Mouse (Mus musculus) urinary bladder, adult 18-20 months (tissue): ENCODE data around the gene Slx4.
"Not testable (repeated sequence)": the region's sequence is repeated elsewhere in the genome, so short reads cannot be mapped to it uniquely, and the experiment has no call there.

ENCODE experiments used
- DNase-seq, 2 experiments: peaks; one replicate each; pipeline ENCODE4 v3.0.0; 2022; ENCODE audit warnings: low spot score in 2 of 2, mixed read lengths in 2 of 2

The Slx4 gene

DNA sequence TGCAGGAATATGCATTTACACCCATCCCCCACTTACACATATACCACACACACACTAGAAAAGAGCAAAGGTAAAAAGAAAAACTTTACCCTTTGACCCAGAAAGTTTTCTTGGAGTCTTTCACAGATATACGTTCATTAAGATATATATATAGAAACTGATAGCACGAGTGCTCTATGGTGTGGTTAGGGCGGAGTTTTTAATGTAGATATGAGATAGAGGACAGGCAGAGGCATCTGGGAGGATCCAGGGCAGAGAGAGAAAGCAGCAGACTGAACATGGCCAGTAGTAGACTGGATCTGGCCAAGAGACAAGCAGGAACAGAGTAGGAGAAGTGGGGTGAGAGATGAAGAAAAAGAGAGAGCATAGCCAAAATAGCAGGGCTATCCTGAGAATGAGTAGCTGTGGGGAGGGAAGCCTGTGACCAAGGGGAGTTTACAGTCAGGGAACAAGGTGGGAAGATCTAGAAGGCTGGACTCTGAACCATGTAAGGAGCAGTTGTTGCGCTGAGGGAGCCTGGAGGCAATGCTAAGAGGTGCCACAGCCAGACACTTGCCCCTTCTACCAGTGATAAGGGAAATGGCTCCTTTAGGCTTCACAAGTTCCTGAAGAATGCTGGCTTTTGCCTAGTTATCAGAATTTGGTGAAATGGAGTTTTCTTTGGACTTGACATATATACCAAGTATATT, 9.5 kb upstream of the Slx4 start:
- DNase-seq: no peak

DNA sequence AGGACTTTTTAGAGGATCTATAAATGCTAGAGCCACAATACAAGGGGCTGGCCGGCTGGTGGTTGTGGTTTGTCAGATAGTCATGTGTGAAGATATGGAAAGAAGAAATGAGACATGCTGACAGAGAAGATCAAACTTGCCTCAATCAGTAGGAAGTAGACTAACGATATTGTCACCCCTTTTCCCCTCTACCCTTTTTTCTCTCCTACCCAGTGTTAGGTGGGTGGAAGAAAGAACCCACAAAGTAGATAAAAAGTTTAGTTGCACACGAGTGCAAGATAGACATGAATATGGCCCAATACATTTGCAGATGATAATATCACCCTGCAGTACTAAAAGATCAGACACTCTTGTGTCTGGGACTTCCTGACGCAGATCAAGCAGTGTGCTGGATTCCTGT, 15.2 kb downstream of the Slx4 start:
- no peak for DNase-seq

- no peak for DNase-seq
Measured at GRCm38 (mm10) chr16:3983146-3983700, 20.3 kb downstream of the Slx4 start.

DNA sequence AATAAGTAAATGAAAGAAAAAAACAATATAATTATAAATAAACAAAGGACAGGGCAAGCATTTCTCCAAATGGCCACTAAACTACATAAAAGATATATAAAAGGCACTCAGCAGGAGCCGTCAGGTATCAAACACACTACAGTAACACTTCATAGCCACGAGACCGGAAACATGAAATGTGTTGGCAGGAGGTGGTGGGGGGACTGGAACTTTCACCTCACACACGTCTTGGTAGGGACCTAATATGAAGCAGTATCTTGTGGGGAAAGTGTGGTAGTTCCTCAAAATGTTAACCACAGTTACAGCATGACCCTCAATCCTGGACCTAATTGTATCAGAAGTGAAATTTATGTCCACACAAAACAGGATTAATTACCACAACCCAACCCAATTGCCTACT, 21.4 kb downstream of the Slx4 start:
- no peak for DNase-seq

DNA sequence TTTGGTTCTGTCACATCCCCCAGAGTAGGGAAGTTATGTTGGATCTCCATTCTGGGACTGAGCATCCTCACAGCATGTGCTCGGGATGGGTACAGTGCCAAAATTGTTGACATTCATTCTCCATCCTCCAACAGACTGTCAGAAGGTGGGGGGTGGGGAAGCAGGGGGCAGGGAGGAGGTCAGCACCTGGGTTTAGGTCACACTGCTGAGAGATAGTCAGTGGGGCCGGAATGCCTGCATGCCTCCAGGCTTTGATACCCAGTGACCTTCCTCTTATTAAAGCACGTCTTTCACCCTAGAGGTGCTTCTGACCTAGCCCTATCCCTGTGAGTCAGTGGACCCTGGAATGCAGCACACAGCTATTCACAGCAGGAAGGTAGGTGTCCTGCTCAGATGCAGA, 26.9 kb downstream of the Slx4 start:
- DNase-seq: no peak

GRCm38 (mm10) chr16:3976251-3976671, 27.3 kb downstream of the Slx4 start, which contains the start of gene Nlrc3:
Gene Nlrc3 (minus strand): TSS chr16:3976632.
- DNase-seq: no peak

GRCm38 (mm10) chr16:3975658-3976057, 27.9 kb downstream of the Slx4 start:
- DNase-seq: no peak

DNA sequence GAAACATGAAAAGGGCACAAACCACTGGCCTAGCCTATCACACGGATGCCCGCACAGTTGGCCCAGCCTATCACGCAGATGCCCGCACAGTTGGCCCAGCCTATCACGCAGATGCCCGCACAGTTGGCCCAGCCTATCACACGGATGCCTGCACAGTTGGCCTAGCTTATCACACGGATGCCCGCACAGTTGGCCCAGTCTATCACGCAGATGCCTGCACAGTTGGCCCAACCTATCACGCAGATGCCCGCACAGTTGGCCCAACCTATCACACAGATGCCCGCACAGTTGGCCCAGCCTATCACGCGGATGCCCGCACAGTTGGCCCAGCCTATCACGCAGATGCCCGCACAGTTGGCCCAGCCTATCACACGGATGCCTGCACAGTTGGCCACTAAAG, 29.1 kb downstream of the Slx4 start:
- DNase-seq: not testable (repeated sequence)

GRCm38 (mm10) chr16:3965534-3965933, 38.0 kb downstream of the Slx4 start:
- no peak for DNase-seq

DNA sequence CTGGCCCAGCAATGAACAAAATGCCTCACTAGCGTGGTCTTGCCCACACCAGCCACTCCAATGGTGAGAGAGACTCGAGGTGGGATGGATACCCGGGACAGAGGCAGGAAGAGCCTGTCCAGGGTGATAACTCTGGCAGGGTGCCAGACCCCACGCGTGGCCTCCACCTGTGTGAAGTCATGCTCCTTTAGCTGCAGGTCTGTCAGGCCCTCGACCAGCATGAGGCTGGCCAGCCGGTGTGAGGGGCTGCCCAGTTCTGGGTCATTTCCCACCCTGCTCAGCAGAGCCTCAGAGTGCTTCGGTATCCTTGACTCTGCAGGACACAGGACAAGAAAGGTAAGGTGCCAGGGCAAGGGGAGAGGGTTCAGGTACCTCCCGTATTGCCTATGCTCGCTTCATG, 38.6 kb downstream of the Slx4 start:
- no peak for DNase-seq

GRCm38 (mm10) chr16:3959261-3959660, 44.3 kb downstream of the Slx4 start:
- no peak for DNase-seq

DNA sequence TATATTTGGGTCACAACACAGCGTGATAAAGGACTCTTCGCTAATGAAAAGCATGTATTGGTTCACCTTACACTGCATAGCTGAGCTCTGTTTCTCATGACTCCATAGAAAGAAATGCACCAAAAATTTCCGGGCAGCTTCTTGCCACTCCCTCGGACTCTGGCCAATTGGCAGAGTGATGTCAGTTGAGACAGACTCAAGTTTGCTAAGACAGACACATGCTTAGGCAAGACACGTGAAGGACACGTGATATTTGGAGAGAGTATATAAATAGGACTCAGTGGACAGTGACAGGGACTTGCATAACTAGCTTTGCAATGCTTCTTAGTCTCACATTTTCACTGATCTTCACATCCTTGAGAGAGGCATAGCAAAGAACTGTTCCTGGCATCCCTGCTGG, 47.2 kb downstream of the Slx4 start:
- DNase-seq: peak in 1 of 2 experiments; percentile 11

DNA sequence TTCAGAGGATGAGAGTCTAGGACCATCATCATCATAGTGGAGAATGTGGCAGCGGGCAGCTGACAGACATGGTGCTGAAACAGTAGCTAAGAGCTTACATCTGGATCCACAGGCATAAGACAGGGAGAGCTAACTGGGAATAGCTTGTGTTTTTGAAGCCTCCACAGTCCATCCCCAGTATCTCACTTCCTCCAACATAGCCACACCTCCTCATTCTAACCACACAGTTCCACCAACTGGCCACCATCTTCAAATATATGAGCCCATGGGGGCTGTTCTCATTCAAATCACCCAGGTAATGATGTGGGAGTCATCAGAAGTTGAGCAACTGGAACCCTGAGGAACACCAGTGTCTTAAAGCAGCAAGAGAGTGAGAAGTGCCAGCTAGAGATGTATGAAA, 52.4 kb downstream of the Slx4 start:
- no peak for DNase-seq

GRCm38 (mm10) chr16:3934701-3935100, 68.9 kb downstream of the Slx4 start:
- DNase-seq: no peak

DNA sequence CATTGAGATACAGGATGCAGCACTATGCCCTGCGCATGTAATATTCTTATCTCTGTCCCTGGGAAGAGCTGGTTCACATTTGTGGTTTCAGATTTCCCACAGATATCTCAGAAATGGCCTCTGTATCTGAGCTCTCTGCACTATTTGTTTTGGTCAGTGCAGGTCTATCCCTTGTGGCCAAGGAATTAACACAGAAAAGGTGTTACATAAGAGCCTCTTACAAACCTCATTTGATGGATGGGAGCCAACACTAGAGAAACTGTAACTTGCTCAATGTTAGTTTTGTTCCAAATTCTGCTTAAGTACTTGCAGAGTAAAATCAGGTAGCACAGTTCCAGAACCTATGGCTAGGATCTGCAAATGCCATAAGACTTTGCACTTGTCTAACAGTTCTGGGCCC, 69.5 kb downstream of the Slx4 start:
- DNase-seq: no peak

DNA sequence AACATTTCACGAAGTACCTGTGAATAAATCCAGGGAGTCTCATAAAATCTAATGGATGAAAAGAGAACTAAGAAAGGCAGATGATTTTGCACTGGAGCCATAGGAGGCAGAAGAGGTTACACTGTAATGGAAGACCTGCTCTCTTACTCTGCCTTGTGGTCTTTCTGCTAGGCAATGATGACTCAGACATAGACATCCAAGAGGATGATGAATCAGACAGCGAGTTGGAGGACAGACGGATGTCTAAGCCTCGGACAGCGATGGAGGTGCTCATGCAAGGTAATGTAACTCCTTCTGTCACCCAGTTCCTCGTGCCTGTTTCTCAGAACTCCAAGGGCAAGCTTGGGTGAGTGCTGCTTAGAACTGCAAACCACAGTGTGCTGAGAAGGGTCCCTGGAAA, 70.0 kb downstream of the Slx4 start:
- no peak for DNase-seq

DNA sequence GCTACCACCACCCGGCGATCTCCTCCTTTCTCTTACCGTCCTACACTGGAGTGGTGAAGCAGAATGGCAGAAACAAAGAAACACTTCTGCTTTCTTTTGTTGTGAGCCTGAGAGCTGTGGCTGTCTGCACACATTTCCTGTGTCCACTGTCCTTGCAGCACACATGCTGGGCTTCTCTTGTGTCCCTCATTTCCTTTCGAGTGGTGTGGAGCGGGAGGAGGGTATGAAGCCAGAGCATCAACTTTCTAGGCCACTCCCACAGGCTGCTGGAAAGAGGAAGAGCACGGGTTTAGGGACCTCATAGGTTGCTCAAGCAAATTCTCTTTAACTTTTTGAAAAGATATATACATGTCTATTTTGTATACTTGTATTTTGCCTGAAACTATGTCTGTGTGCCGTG, 74.4 kb downstream of the Slx4 start:
- DNase-seq: no peak
